Mouse (Mus musculus): ENCODE results near the gene Apba3.

The Apba3 gene

DNA sequence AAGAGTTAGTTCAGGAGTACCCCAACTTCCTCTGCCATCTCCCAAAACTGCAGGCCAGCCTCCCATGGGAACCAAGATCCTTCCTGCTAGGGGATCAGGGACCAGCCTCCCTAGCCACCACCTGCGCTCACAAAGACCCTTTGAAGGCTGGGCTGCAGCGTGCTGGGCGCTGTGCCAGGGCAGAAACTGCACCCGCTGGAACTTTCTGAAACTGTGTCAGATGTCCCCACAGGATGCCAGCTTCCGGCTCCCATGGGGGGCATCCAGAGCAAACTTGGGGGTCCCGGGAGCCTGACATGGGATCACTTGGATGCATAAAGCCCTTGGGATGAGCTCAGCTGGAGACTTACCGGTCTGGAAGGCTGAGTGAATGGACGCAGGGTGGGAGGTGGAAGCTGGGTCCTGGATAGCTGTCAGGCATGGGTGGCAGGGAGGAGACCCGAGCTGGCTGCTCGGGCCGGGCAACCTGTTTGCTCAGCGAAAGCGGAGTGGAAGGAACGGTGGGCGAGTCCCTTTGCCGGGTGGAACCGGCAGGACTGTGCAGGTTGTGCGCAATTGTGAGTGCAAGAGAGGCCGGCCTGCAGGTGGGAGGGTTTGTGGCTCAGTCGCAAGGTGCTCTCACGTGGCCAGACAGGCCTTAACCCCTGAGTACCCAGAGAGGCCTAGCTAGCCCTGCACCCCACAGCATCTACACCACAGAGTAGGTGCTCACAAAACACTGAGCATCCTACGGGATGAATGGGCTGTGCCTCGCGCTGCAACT lies 24.1 kb downstream of the Apba3 start:
- no peak for DNase-seq (ENCODE audit: low spot score)

- no peak for DNase-seq (ENCODE audit: low spot score)
Observed at GRCm38 (mm10) chr10:81291511-81292104, 24.8 kb downstream of the Apba3 start, which contains the start of gene Tjp3. TSS of gene Tjp3 (minus strand) at chr10:81291581.

DNA sequence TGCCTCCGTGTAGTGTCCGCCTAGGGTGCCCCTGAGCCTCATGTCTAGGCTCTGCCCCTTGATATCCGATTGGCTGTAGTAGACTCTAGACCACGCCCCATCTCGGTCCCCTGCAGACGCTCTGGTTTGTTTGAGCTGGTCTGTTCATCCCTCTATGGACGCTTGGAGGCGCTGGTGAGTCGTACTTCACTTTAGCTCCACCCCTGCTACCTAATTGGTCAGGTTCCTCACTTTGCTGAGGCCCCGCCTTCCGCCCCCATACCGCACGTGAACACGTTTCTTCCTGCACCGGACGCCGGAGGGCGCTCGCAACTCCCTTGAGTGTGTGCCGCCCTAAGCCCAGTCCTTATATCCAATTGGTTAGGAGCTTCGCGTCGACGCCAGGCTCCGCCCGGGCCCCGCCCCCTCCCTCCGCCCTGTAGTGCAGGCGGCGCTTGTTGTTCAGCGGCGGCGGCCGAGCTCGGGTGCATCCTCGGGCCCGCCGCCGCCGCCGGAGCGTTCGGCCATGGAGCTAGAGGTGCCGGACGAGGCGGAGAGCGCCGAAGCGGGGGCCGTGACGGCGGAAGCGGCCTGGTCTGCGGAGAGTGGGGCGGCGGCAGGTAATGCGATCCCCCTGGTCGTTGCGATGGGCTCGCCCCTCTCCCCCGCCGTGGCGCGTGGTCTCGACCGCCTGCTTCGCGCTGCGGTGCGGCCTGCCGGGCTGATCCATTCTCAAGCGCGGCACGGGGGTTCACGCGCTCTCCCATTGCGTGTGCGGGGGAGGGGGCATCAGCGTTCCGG lies 26.0 kb downstream of the Apba3 start, which contains the start of gene Pip5k1c:
Gene Pip5k1c (plus strand): TSS at position 410 of the 780 bp plus-strand sequence.
- peak; percentile 100 for DNase-seq (ENCODE audit: low spot score)

- no peak for DNase-seq (ENCODE audit: low spot score)
Observed at GRCm38 (mm10) chr10:81293334-81294030, 26.7 kb downstream of the Apba3 start.

- no peak for DNase-seq (ENCODE audit: low spot score)
Observed at GRCm38 (mm10) chr10:81294442-81294841, 27.7 kb downstream of the Apba3 start.

DNA sequence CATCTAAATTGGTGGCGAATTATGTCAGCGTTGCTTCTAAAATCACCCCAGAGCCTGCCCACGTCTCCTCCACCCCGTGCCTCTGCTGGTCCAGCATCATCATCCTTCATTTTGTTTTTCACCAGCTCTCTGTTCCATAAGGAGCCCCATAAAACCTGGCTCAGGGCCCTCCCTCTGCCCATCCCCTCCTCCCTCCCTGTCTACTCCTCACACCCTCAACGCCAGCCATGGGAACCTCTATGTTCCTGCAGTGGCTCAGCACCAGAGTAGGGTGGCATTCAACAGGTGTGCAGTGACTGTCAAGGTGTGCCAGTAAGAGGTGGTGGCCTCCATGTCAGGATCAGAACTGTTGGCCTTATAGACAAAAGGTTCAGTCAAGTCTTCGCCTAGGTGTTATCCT lies 28.4 kb downstream of the Apba3 start:
- no peak for DNase-seq (ENCODE audit: low spot score)

DNA sequence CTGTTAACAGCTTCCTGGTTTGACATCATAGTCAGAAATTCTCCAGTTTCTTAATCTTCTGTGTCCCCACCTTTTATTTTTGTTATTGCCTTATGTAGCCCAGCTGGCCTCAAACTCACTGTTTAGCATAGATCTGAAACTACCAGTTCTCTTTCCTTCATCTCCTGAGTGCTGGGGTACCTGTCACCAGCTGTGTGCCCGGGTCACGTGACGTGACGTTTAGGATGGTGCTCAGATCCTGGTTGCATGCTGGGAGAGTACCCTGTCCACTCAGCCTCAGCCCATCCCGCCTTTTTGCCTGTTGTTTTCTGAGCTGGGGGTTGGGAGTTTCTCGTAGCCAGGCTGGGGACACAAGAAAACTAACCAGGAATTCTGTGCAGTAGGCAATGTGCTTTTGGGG lies 30.5 kb downstream of the Apba3 start:
- no peak for DNase-seq (ENCODE audit: low spot score)

DNA sequence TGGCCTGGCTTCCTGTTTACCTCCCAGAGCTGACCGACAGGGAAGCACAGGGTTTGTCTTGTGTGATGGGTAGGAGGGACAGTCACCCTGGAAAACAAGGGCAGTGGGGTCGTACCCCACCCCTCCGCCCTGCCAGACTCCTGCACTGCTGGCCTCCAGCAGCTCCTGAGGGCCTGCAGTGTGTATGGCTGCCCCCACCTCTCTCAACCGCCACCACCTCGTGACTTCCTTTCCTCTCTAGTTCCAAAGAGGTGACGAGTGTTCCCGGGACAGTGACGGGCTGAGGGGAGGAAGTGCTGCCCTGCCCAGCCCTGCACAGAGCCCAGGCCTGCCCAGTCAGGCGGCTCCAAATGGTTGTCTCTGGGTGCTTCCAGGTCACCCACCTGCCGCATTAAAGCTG lies 31.1 kb downstream of the Apba3 start:
- no peak for DNase-seq (ENCODE audit: low spot score)

- peak; percentile 71 for DNase-seq (ENCODE audit: low spot score)
Observed at GRCm38 (mm10) chr10:81298369-81299100, 31.8 kb downstream of the Apba3 start.

- DNase-seq (ENCODE audit: low spot score), result no peak
Observed at GRCm38 (mm10) chr10:81299585-81300351, 33.0 kb downstream of the Apba3 start.

DNA sequence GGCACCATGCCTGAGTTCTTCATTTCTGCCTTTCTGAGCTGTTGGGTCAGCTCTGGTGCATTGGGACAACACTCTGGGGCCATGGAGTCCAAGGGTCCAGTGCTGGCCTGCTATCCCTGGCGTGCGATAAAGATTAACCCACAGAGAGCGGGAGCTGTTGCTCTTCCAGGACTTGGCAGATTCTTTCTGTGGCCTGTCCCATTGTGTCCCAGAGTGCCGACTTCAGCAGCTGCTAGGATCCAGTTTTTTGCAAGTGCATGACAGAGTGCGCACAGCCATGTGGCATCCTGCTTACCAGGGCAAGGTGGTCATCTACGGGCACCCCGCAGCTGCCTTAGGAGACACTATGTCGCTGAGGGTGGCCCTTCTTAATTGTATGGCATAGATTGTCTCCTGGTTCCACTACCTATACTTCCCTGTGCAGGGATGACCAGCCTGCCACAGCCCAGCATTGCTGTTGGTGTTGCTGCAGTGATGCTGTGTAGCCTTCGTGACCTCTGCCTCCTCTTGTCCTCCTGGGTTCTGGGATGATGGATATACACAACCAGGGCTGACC lies 33.7 kb downstream of the Apba3 start:
- no peak for DNase-seq (ENCODE audit: low spot score)

DNA sequence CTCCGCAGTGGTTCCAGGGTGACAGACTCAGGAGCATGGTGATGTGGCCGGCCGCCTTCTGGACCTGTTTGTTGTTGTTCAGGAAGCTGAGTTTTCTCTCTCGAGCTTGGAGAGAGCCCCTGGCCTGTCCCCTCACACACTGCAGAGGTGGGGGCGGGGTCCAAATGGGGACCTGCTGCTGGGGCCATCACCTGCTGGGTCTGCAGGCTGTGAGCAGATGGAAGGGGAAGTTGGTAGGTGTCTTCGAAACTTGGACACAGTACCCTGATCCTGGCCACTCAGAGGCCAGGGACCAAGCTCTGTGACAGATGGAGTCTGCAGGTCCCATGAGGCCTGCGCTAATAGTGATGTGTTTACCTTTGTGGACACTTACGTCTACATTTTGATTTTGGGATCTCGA lies 34.6 kb downstream of the Apba3 start:
- no peak for DNase-seq (ENCODE audit: low spot score)

- DNase-seq (ENCODE audit: low spot score), result no peak
Observed at GRCm38 (mm10) chr10:81302288-81302687, 35.5 kb downstream of the Apba3 start.

DNA sequence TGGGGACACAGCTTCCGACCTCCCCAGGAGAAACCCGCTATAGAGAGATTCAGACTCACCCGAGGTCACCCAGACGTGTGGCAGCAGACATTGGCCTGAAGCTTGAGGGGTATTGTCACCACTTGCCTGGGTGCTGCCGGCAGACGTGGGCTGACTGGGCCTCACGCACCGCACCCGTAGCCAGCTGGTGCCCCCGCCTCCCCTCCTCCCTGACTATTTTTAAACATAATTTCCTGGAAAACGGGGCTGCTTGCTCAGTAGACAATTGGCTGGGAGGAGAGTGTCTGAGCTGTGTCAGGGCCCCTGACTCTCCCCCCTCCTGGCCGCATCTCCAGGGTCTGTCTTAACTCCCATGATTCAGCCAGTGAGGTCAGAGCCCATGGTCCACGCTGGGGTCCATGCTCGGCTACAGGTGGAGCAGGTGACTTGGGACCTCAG lies 36.0 kb downstream of the Apba3 start:
- peak; percentile 63 for DNase-seq (ENCODE audit: low spot score)

DNA sequence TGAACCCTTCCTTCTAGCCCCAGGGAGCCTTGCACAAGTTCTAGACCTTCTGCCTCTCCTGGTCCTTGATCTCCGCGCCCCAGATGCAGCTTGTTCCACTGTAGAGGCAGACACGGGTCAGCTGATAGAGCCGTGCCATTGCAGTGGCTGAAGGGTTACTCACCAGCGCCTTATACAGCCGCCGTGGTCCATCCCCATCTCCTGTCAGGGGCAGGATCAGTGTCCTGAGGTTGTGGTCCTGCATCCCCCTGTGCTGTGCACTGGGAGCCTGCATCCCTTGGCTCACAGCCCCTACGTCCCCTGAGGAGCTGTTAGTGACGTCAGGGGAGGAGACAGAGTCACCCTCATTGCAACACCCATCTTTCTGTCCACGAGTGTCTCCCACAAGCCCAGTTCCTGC lies 36.5 kb downstream of the Apba3 start:
- no peak for DNase-seq (ENCODE audit: low spot score)

GRCm38 (mm10) chr10:81303761-81304160 lies 37.0 kb downstream of the Apba3 start:
- DNase-seq (ENCODE audit: low spot score), result no peak

DNA sequence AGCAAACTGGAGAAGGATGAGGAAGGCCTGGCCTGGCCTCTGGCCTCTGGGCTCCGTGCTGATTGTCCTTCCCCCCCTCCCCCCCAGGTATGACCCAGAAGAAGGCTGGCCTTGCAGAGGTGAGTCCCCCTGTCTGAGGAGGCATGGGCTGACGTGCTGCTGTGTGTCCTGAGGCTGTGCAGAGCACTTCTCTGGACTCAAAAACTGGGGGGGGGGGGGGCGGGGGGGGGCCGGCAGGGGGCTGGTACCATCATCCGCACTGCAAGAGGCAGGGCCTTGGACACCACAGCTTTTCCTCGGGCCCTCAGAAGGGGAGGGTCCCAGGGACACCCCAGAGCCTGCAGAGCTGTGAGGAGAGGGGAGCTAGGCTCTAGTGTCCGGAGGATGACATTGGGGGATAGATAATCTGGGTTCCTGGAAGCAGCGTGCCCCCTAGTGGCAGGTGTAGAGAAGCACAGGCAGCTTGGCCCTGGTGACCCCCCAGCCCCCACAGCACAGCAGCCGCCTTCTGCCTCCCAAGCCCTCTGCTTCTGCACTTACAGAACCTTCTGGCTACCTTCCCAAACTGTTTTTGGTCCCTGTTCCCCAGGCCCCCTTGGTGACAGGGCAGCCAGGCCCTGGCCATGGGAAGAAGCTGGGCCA lies 38.0 kb downstream of the Apba3 start:
- DNase-seq (ENCODE audit: low spot score), result peak; percentile 56

DNA sequence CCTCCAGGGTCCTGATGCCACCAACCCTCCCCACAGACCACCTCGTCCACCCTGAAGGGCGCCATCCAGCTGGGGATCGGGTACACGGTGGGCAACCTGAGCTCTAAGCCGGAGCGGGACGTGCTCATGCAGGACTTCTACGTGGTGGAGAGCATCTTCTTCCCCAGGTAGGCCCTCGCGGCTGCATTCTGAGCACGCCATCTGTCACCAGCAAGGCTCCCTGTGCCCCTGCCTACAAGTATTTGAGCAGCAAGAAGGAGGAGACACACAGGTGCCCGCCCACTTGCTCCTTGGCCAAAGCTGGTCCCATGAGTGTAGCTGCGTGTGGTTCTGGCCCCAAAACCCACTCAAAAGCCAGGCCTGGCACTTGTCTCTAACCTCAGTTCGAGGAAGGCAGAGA lies 38.9 kb downstream of the Apba3 start:
- no peak for DNase-seq (ENCODE audit: low spot score)

DNA sequence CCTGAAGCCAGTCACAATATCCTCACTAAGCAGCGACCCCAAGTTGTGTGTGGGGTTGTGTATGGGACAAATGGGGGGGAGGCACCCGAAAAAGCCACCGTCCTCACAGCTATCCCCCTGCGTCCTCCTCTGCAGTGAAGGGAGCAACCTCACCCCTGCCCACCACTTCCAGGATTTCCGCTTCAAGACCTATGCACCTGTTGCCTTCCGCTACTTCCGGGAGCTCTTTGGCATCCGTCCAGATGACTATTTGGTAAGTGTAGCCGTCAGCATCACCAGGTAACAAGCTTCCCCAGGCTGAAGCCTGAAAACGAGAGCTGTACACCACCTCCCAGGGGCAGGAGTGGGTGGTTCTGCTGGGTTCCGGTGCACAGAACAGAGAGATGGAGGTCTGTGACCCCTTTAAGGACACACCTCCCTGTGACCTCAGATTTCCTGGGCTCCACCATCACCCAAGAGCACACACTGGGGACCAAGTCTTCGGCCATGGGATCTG lies 39.5 kb downstream of the Apba3 start:
- no peak for DNase-seq (ENCODE audit: low spot score)

All from layer of hippocampus, adult 11-12 months (tissue).